Mouse (Mus musculus): Measurements from ENCODE around the gene Blvra. TPM values are rescaled to one million over a fixed set of nuclear protein-coding genes. Genes with fewer than 3 reads are reported as not detected.
"Not testable (repeated sequence)": the region's sequence is repeated elsewhere in the genome, so short reads cannot be mapped to it uniquely, and the experiment has no call there.

The Blvra gene
- polyA plus RNA-seq, 1 experiment from 2014 or later = 20.0 TPM

GRCm38 (mm10) chr2:127131353-127131752, 60.9 kb downstream of the Blvra start:
- Histone ChIP-seq H3K36me3 (ENCODE audit: control insufficient read depth, insufficient read depth, low read length) (peaks cover 1% of the 10 kb centered on the region; the same call in 1 of the 2 replicates), H3K4me1 (ENCODE audit: control insufficient read depth, insufficient read depth, low read length) (peaks cover 7% of the 10 kb centered on the region), H3K9ac (ENCODE audit: low read length) (no peak overlapping the region), H3K9me3 (ENCODE audit: control insufficient read depth, low read length) (no peaks in the 10 kb centered on the region), H3K4me2 (ENCODE audit: low read depth) (no peak overlapping the region), H3K4me3 (ENCODE audit: low read depth, low read length) (no peak overlapping the region), H3K27ac (ENCODE audit: low read depth, low read length) (no peak overlapping the region), H3K27me3 (ENCODE audit: control insufficient read depth, insufficient read depth, low read length) (no peaks in the 10 kb centered on the region)
- ATAC-seq (ENCODE audit: insufficient read depth, low FRiP score, low TSS enrichment) (no peak), DNase-seq (ENCODE audit: low spot score) (no peak)
- 77% methylated on average over 8 of the region's 8 CpGs for WGBS

- Histone ChIP-seq H3K36me3 (ENCODE audit: control insufficient read depth, insufficient read depth, low read length) (no peaks in the 10 kb centered on the region; the same call in 1 of the 2 replicates), H3K27ac (ENCODE audit: low read depth, low read length) (peak within 1 kb of the TSS; percentile 70), H3K4me3 (ENCODE audit: low read depth, low read length) (peak within 1 kb of the TSS; percentile 86), H3K27me3 (ENCODE audit: control insufficient read depth, insufficient read depth, low read length) (no peaks in the 10 kb centered on the region), H3K4me1 (ENCODE audit: control insufficient read depth, insufficient read depth, low read length) (peaks cover 10% of the 10 kb centered on the region), H3K9me3 (ENCODE audit: control insufficient read depth, low read length) (no peaks in the 10 kb centered on the region), H3K4me2 (ENCODE audit: low read depth) (peak within 1 kb of the TSS; percentile 74), H3K9ac (ENCODE audit: low read length) (peak within 1 kb of the TSS; percentile 76)
- 1% methylated on average over 57 of the region's 57 CpGs for WGBS
- peak; percentile 95 for DNase-seq (ENCODE audit: low spot score)
- peak; percentile 77 for ATAC-seq (ENCODE audit: insufficient read depth, low FRiP score, low TSS enrichment)
Measured at GRCm38 (mm10) chr2:127133621-127134461, 63.4 kb downstream of the Blvra start, which contains the start of gene Ncaph. TSS of gene Ncaph (minus strand) at chr2:127133954.

- ATAC-seq (ENCODE audit: insufficient read depth, low FRiP score, low TSS enrichment); H3K4me2 ChIP-seq (ENCODE audit: low read depth); H3K9ac ChIP-seq (ENCODE audit: low read length); H3K27ac ChIP-seq (ENCODE audit: low read depth, low read length); H3K36me3 ChIP-seq (ENCODE audit: control insufficient read depth, insufficient read depth, low read length); H3K9me3 ChIP-seq (ENCODE audit: control insufficient read depth, low read length); H3K27me3 ChIP-seq (ENCODE audit: control insufficient read depth, insufficient read depth, low read length); DNase-seq (ENCODE audit: low spot score); H3K4me3 ChIP-seq (ENCODE audit: low read depth, low read length): not testable (repeated sequence)
- peaks cover 10% of the 10 kb centered on the region for H3K4me1 ChIP-seq (ENCODE audit: control insufficient read depth, insufficient read depth, low read length)
- 40% methylated on average over 2 of the region's 3 CpGs for WGBS
Measured at GRCm38 (mm10) chr2:127135255-127135654, 64.8 kb downstream of the Blvra start.

- Histone ChIP-seq H3K4me3 (ENCODE audit: low read depth, low read length) (no peak overlapping the region), H3K4me1 (ENCODE audit: control insufficient read depth, insufficient read depth, low read length) (peaks cover 10% of the 10 kb centered on the region), H3K9ac (ENCODE audit: low read length) (no peak overlapping the region), H3K4me2 (ENCODE audit: low read depth) (no peak overlapping the region), H3K9me3 (ENCODE audit: control insufficient read depth, low read length) (no peaks in the 10 kb centered on the region), H3K27ac (ENCODE audit: low read depth, low read length) (peak overlapping the region; percentile 61; the same call in 1 of the 2 replicates), H3K36me3 (ENCODE audit: control insufficient read depth, insufficient read depth, low read length) (no peaks in the 10 kb centered on the region; the same call in 1 of the 2 replicates), H3K27me3 (ENCODE audit: control insufficient read depth, insufficient read depth, low read length) (no peaks in the 10 kb centered on the region)
- 19% methylated on average over 5 of the region's 5 CpGs for WGBS
- ATAC-seq (ENCODE audit: insufficient read depth, low FRiP score, low TSS enrichment) (peak; percentile 69), DNase-seq (ENCODE audit: low spot score) (peak; percentile 75)
Measured at GRCm38 (mm10) chr2:127136979-127137378, 66.5 kb downstream of the Blvra start.

GRCm38 (mm10) chr2:127137838-127138420, 67.5 kb downstream of the Blvra start:
- Histone ChIP-seq H3K4me2 (ENCODE audit: low read depth) (no peak overlapping the region), H3K27ac (ENCODE audit: low read depth, low read length) (no peak overlapping the region), H3K9ac (ENCODE audit: low read length) (no peak overlapping the region), H3K4me1 (ENCODE audit: control insufficient read depth, insufficient read depth, low read length) (peaks cover 13% of the 10 kb centered on the region), H3K9me3 (ENCODE audit: control insufficient read depth, low read length) (no peaks in the 10 kb centered on the region), H3K27me3 (ENCODE audit: control insufficient read depth, insufficient read depth, low read length) (no peaks in the 10 kb centered on the region), H3K4me3 (ENCODE audit: low read depth, low read length) (no peak overlapping the region), H3K36me3 (ENCODE audit: control insufficient read depth, insufficient read depth, low read length) (no peaks in the 10 kb centered on the region; the same call in 1 of the 2 replicates)
- ATAC-seq (ENCODE audit: insufficient read depth, low FRiP score, low TSS enrichment) (no peak), DNase-seq (ENCODE audit: low spot score) (no peak)
- 87% methylated on average over 10 of the region's 10 CpGs for WGBS

- H3K36me3 ChIP-seq (ENCODE audit: control insufficient read depth, insufficient read depth, low read length) = no peaks in the 10 kb centered on the region; the same call in 1 of the 2 replicates
- no peak for ATAC-seq (ENCODE audit: insufficient read depth, low FRiP score, low TSS enrichment)
- no peak for DNase-seq (ENCODE audit: low spot score)
- H3K4me2 ChIP-seq (ENCODE audit: low read depth) = no peak overlapping the region
- H3K9ac ChIP-seq (ENCODE audit: low read length) = no peak overlapping the region
- no peak overlapping the region for H3K4me3 ChIP-seq (ENCODE audit: low read depth, low read length)
- H3K9me3 ChIP-seq (ENCODE audit: control insufficient read depth, low read length) = no peaks in the 10 kb centered on the region
- no peak overlapping the region for H3K27ac ChIP-seq (ENCODE audit: low read depth, low read length)
- peaks cover 13% of the 10 kb centered on the region for H3K4me1 ChIP-seq (ENCODE audit: control insufficient read depth, insufficient read depth, low read length)
- WGBS = 90% methylated on average over 4 of the region's 4 CpGs
- no peaks in the 10 kb centered on the region for H3K27me3 ChIP-seq (ENCODE audit: control insufficient read depth, insufficient read depth, low read length)
Measured at GRCm38 (mm10) chr2:127138449-127138848, 68.0 kb downstream of the Blvra start.

- Histone ChIP-seq H3K9me3 (ENCODE audit: control insufficient read depth, low read length) (no peaks in the 10 kb centered on the region), H3K4me2 (ENCODE audit: low read depth) (no peak overlapping the region), H3K27ac (ENCODE audit: low read depth, low read length) (no peak overlapping the region), H3K9ac (ENCODE audit: low read length) (no peak overlapping the region), H3K4me3 (ENCODE audit: low read depth, low read length) (no peak overlapping the region), H3K27me3 (ENCODE audit: control insufficient read depth, insufficient read depth, low read length) (no peaks in the 10 kb centered on the region), H3K4me1 (ENCODE audit: control insufficient read depth, insufficient read depth, low read length) (peaks cover 13% of the 10 kb centered on the region), H3K36me3 (ENCODE audit: control insufficient read depth, insufficient read depth, low read length) (no peaks in the 10 kb centered on the region; the same call in 1 of the 2 replicates)
- ATAC-seq (ENCODE audit: insufficient read depth, low FRiP score, low TSS enrichment) (no peak), DNase-seq (ENCODE audit: low spot score) (no peak)
- 96% methylated on average over 8 of the region's 8 CpGs for WGBS
Measured at GRCm38 (mm10) chr2:127139094-127139493, 68.6 kb downstream of the Blvra start.

GRCm38 (mm10) chr2:127139605-127140004, 69.1 kb downstream of the Blvra start:
- 92% methylated on average over 1 of the region's 1 CpGs for WGBS

More at GRCm38 (mm10) chr2:127139605-127140004, 69.1 kb downstream of the Blvra start:
- no peak for ATAC-seq (ENCODE audit: insufficient read depth, low FRiP score, low TSS enrichment)
- Histone ChIP-seq H3K27ac (ENCODE audit: low read depth, low read length) (no peak overlapping the region), H3K4me3 (ENCODE audit: low read depth, low read length) (no peak overlapping the region), H3K27me3 (ENCODE audit: control insufficient read depth, insufficient read depth, low read length) (no peaks in the 10 kb centered on the region), H3K4me2 (ENCODE audit: low read depth) (no peak overlapping the region), H3K4me1 (ENCODE audit: control insufficient read depth, insufficient read depth, low read length) (peaks cover 9% of the 10 kb centered on the region), H3K36me3 (ENCODE audit: control insufficient read depth, insufficient read depth, low read length) (no peaks in the 10 kb centered on the region; the same call in 1 of the 2 replicates), H3K9me3 (ENCODE audit: control insufficient read depth, low read length) (no peaks in the 10 kb centered on the region), H3K9ac (ENCODE audit: low read length) (no peak overlapping the region)
- no peak for DNase-seq (ENCODE audit: low spot score)
